Mouse (Mus musculus) right cerebral cortex, adult 18-20 months (tissue): ENCODE measurements around the gene Nol9.

ENCODE experiments used
- DNase-seq: peaks from one replicate; pipeline ENCODE4 v3.0.0; 2022; ENCODE audit warnings: mixed read lengths

Nol9 gene

GRCm38 (mm10) chr4:152067280-152067679 lies 28.2 kb downstream of the Nol9 start:
- no peak for DNase-seq

DNA sequence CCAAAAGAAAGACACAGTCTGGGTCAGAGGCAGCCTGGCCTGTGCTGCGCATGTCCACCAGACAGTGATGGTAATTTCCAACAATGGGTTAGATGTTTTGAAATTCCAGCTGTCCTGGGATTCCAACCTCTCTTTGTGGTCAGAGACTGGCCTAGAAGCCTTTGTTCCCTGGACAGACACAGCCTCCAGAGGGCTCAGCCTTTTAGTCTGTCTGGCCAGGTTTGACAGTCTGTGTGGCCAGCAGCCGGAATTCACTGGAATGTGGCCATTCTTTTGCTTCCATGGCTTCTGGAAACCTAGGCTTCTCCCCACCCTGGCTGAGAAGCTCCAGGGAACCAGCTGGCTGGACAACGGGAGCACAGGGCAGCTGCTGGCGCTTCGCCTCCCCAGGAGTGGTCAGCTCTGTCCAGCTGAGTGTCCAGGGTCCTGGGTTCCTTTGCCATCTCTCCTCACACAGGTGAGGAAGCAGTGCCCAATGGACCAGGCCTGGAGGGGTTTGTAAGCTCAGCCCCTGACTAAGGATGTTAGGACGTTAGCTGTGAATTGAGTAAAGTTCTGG lies 29.1 kb downstream of the Nol9 start:
- DNase-seq = no peak

GRCm38 (mm10) chr4:152069245-152069644 lies 30.1 kb downstream of the Nol9 start:
- DNase-seq = no peak

DNA sequence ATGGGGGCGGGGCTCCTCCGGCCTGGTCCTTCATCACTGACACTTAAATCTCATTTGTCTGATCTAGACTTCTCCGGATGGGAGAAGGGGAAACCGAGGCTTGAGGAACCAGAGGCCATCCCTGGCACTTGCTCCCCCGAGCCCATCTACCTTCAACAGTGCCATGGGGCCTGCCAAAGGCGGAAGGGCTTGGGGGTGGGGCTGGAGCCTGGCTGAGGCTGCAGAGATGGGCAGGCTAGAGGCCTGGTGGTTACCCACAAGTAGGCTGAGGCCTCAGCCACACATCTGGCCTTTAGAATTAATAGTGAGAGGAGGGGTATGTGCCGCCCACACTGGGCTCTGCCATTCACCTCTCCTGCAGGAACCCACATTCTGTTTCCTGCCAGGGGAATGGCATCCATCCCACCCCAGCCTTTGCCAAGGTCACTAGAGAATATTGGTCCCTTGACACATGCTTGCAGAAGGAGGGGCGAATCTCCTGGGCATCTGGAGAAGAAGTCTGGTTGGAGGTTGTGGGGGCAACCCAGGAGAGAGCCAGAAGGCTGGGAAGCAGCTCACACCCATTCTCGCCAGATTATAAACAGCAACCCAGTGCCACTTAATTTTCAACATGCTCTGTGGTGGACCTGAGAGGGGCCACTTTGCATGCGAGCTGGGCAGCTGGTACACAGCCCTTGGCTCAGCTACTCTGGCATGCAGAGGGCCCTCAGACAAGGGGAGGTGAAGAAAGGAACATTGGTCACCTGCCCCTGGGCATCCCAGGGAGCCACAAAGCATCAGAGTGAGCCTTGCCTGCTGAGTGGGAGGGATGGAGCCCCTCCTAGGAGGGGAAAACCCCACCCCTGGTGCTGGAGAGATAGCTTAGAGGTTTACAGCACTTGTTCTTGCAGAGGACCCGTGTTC lies 31.6 kb downstream of the Nol9 start:
- DNase-seq = no peak

GRCm38 (mm10) chr4:152072121-152072601 lies 33.0 kb downstream of the Nol9 start, which contains the start of gene Plekhg5:
TSS of gene Plekhg5 (plus strand) at chr4:152072498.
- DNase-seq = no peak

DNA sequence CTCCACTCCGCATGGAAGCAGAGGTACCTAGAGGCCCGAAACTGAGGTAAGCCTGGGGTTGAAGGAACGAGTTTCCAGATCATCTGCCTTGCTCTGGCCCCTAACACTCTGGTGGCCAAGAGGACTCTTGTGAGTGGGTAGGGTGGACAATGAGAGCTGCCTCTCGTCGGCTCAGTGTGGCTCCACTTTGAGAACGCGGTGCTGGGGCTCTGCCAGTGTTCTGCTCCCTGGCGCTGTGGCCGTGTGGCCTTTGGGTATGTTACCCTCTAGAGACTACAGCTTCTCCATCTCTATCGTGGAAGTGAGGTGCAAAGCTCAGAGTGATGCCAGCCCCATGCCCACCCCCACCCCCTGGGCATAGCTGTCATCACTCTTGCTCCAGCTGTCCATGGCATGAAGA lies 33.5 kb downstream of the Nol9 start:
- no peak for DNase-seq

- no peak for DNase-seq
Measured at GRCm38 (mm10) chr4:152073715-152074114, 34.6 kb downstream of the Nol9 start.

- no peak for DNase-seq
Measured at GRCm38 (mm10) chr4:152074548-152074947, 35.4 kb downstream of the Nol9 start.

GRCm38 (mm10) chr4:152077191-152077590 lies 38.1 kb downstream of the Nol9 start:
- no peak for DNase-seq

DNA sequence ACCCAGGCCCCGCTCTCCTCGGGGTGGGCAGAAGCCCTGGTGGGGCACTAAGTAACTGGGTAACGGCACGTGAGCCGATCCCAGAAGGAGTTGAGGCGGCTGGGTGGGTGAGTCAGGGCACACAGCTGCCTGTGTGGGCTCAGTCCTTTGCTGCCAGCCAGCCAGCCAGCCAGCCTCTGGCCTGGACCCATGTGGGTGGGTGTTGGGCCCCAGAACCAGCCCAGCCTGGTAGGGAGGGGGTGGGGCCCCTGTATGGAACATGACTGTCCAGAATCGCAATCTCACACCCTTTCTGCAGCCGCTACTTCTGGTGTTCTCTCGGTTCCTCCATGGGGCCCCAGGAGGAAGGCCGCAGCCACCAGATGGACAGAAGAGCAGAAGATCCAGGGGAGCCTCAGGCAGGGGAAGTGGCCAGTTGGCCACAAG lies 39.0 kb downstream of the Nol9 start:
- peak; percentile 52 for DNase-seq

DNA sequence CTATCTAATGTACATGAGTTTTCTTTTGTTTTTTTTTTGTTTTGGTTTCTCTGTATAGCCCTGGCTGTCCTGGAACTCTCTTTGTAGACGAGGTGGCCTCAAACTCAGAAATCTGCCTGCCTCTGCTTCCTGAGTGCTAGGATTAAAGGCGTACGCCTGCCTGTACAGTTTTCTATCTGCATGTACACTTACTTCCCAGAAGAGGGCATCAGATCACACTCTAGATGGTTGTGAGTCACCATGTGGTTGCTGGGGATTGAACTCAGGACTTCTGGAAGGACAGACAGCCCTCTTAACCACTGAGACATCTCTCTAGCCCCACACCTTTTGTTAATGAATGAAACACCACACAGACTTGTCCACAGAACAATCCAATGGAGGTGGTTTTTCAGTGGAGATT lies 40.1 kb downstream of the Nol9 start:
- no peak for DNase-seq

GRCm38 (mm10) chr4:152079931-152080330 lies 40.8 kb downstream of the Nol9 start:
- DNase-seq = no peak

DNA sequence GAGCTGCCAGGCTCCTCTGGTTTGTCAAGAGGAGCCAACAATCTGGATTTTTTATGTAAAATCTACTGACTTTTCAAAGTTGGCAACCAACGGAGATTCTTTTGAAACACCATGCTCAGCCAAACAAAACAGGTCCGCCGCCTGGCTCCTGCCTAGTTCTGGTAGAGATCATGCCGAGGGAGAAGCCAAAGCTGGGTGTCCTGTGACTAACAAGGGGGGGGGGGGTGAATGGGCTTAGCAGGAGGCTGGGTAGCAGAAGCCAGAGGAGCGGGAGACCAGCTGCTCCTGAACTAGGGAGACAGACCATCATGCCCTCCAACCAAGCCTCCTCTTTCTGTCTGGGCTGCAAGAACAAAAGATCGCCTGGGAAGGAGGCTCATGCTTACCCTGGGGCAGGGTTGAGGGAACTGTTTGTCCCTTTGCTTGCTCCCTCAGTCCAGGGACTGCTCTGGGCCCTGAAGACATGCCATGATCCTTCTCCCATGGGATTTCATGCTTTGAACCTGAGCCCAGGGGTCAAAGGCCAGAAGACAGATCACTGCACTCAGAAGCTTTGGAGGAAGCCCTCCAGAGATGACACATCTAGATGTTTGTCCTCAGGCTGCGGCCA lies 44.6 kb downstream of the Nol9 start:
- no peak for DNase-seq

GRCm38 (mm10) chr4:152084616-152085015 lies 45.5 kb downstream of the Nol9 start:
- DNase-seq = no peak

GRCm38 (mm10) chr4:152086505-152087210 lies 47.5 kb downstream of the Nol9 start:
- DNase-seq = peak; percentile 71

GRCm38 (mm10) chr4:152087211-152088081 lies 48.3 kb downstream of the Nol9 start:
- DNase-seq = no peak

- DNase-seq = peak; percentile 77
Measured at GRCm38 (mm10) chr4:152088133-152088532, 49.0 kb downstream of the Nol9 start.

- DNase-seq = peak; percentile 92
Measured at GRCm38 (mm10) chr4:152088556-152089120, 49.5 kb downstream of the Nol9 start.

GRCm38 (mm10) chr4:152090191-152090590 lies 51.1 kb downstream of the Nol9 start:
- no peak for DNase-seq

GRCm38 (mm10) chr4:152092751-152093293 lies 53.7 kb downstream of the Nol9 start:
- no peak for DNase-seq

DNA sequence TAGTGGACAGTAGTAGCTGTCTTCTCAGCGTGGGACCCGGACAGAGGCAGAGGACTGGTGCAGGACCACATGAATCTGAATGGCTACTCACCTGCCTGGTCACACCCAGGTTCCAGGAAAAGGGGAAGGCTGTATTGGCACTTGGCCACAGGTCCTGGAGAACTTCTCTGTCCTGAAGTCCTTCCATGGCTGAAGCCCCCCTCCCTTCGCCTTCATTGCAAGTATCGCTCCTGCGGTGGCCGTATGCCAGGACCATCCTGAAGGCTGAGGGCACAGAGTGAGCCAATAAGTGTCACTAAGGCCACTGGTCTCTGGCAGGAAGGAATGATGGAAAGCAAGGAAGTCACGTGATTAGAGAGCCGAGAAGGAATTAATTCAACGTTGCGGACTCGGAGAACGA lies 55.1 kb downstream of the Nol9 start:
- no peak for DNase-seq
